Comparison of ENCODE assay signal across 8 mouse cellular contexts in genomic region chr6:81839474-81840153, GRCm38 (mm10).
DNase-seq lines count a peak whose midpoint lies in the region; ATAC-seq lines count a peak whose summit lies in the region.

No protein-coding gene starts in this region.

- no peak for DNase-seq in hindbrain, embryonic 10.5 days (ENCODE audit: low spot score)
- DNase-seq in ES-CJ7 (ENCODE audit: low read depth, low spot score) = peak; percentile 54
- DNase-seq in kidney, postnatal 4 days = peak; percentile 24 to 52
- no peak for DNase-seq in testis, postnatal 14 days (ENCODE audit: low spot score)
- DNase-seq in layer of hippocampus, postnatal 25 days (ENCODE audit: extremely low spot score in 1 of 2, low spot score in 1 of 2) = no peak

- no peaks in the 10 kb centered on the region for H3K27me3 ChIP-seq in hindbrain, embryonic 10.5 days (ENCODE audit: insufficient read depth, poor library complexity, severe bottlenecking)
- H3K27me3 ChIP-seq in hindbrain, embryonic 12.5 days = no peaks in the 10 kb centered on the region

- H3K9me3 ChIP-seq in hindbrain, embryonic 10.5 days = no peaks in the 10 kb centered on the region
- H3K9me3 ChIP-seq in hindbrain, embryonic 12.5 days (replicated peaks) = no peaks in the 10 kb centered on the region

- 65% methylated on average over 11 of the region's 11 CpGs for WGBS in hindbrain, embryonic 10.5 days
- WGBS in hindbrain, embryonic 12.5 days = 52% methylated on average over 11 of the region's 11 CpGs

- no peak overlapping the region for H3K27ac ChIP-seq in hindbrain, embryonic 10.5 days
- no peak overlapping the region for H3K27ac ChIP-seq in hindbrain, embryonic 12.5 days

- no peak for ATAC-seq in hindbrain, embryonic 12.5 days (ENCODE audit: low FRiP score)
- ATAC-seq in common myeloid progenitor, adult 5-6 weeks (replicated peaks; ENCODE audit: low read depth, poor library complexity, severe bottlenecking) = peak; percentile 76
- ATAC-seq in megakaryocyte progenitor cell, adult 5-6 weeks (replicated peaks; ENCODE audit: poor library complexity) = no peak; the same call in 1 of the 2 replicates

- no peaks in the 10 kb centered on the region for H3K4me1 ChIP-seq in hindbrain, embryonic 10.5 days (replicated peaks)
- no peaks in the 10 kb centered on the region for H3K4me1 ChIP-seq in hindbrain, embryonic 12.5 days

- peak overlapping the region; percentile 3; the same call in 1 of the 2 replicates for H3K4me3 ChIP-seq in hindbrain, embryonic 10.5 days
- no peak overlapping the region for H3K4me3 ChIP-seq in hindbrain, embryonic 12.5 days

- no peak overlapping the region for H3K9ac ChIP-seq in hindbrain, embryonic 12.5 days

- H3K4me2 ChIP-seq in hindbrain, embryonic 12.5 days (replicated peaks) = no peak overlapping the region

- no peaks in the 10 kb centered on the region for H3K36me3 ChIP-seq in hindbrain, embryonic 10.5 days
- no peaks in the 10 kb centered on the region for H3K36me3 ChIP-seq in hindbrain, embryonic 12.5 days

Comparison
In these comparisons a context has a peak if more than half of its experiments do, and no peak if none do; other contexts are left out.
1. DNase-seq: peak in ES-CJ7 (single experiment) and kidney, postnatal 4 days (2 of 2); none in hindbrain, embryonic 10.5 days (single experiment), testis, postnatal 14 days (single experiment) and layer of hippocampus, postnatal 25 days (0 of 2).